ENCODE assay signal across 11 mouse cellular contexts in genomic region chr7:84329174-84329583, GRCm38 (mm10).
A peak's percentile ranks its signal among the peaks of the same experiment; 100 is the strongest.
DNase-seq lines count a peak whose midpoint lies in the region; ATAC-seq and TF ChIP-seq lines count a peak whose summit lies in the region.
"Had no signal": no experiment of that assay in that cellular context is flagged by ENCODE, and none has a peak within 500 bp of the region (broad histone marks: within the 10 kb centered on the region; RNA-seq: fewer than 3 reads in every experiment).

No protein-coding gene starts in this region.

- peak overlapping the region; percentile 17; the same call in 1 of the 2 replicates for H3K9ac ChIP-seq in heart, embryonic 13.5 days
- H3K9ac ChIP-seq in lung, embryonic 14.5 days: no peak overlapping the region
- no peak overlapping the region for H3K9ac ChIP-seq in embryonic facial prominence, embryonic 11.5 days (replicated peaks; ENCODE audit: low read length)

- H3K9me3 ChIP-seq in heart, embryonic 13.5 days: no peaks in the 10 kb centered on the region
- H3K9me3 ChIP-seq in lung, embryonic 14.5 days (ENCODE audit: low read depth, low read length): no peaks in the 10 kb centered on the region
- no peaks in the 10 kb centered on the region for H3K9me3 ChIP-seq in embryonic facial prominence, embryonic 11.5 days (replicated peaks; ENCODE audit: control insufficient read depth, low read length)

- no peaks in the 10 kb centered on the region for H3K36me3 ChIP-seq in heart, embryonic 13.5 days
- H3K36me3 ChIP-seq in lung, embryonic 14.5 days (ENCODE audit: insufficient read depth): no peaks in the 10 kb centered on the region
- H3K36me3 ChIP-seq in embryonic facial prominence, embryonic 11.5 days (replicated peaks; ENCODE audit: control insufficient read depth, insufficient read depth, low read depth, low read length): no peaks in the 10 kb centered on the region; the same call in 1 of the 2 replicates

- no peak for DNase-seq in heart, postnatal 36 days
- DNase-seq in lung, embryonic 14.5 days: peak; percentile 80
- DNase-seq in lung, postnatal 25 days (ENCODE audit: low spot score): no peak
- peak; percentile 20 for DNase-seq in embryonic facial prominence, embryonic 11.5 days (ENCODE audit: low spot score)
- peak; percentile 42 for DNase-seq in lung, postnatal 36 days
- no peak for DNase-seq in spleen, postnatal 36 days (ENCODE audit: low spot score in 2 of 2)
- DNase-seq in urinary bladder, postnatal 36 days (ENCODE audit: low spot score in 2 of 2): no peak
- DNase-seq: right cerebral cortex, postnatal 14 days; thymus, adult 18-20 months had no signal

- no peak for ATAC-seq in heart, embryonic 13.5 days (ENCODE audit: extremely low read depth, insufficient number of reproducible peaks, low FRiP score, low TSS enrichment)
- ATAC-seq in lung, embryonic 14.5 days (ENCODE audit: insufficient read depth): peak; percentile 81
- ATAC-seq in embryonic facial prominence, embryonic 11.5 days (replicated peaks; ENCODE audit: insufficient number of reproducible peaks, low FRiP score, low TSS enrichment, low read depth): no peak

- TF ChIP-seq CTCF in lung, embryonic 14.5 days (IDR thresholded peaks at IDR 0.05; ENCODE audit: low read depth): no peak

- H3K4me2 ChIP-seq in heart, embryonic 13.5 days: peak overlapping the region; percentile 8; the same call in 1 of the 2 replicates
- H3K4me2 ChIP-seq in lung, embryonic 14.5 days: no peak overlapping the region
- no peak overlapping the region for H3K4me2 ChIP-seq in embryonic facial prominence, embryonic 11.5 days (ENCODE audit: low read depth, low read length)

- peaks cover 62% of the 10 kb centered on the region for H3K4me1 ChIP-seq in heart, embryonic 13.5 days
- H3K4me1 ChIP-seq in lung, embryonic 14.5 days (ENCODE audit: insufficient read depth): peaks cover 14% of the 10 kb centered on the region
- H3K4me1 ChIP-seq in embryonic facial prominence, embryonic 11.5 days (ENCODE audit: control insufficient read depth, insufficient read depth, low read length): no peaks in the 10 kb centered on the region

- intact Hi-C loops in heart, postnatal 36 days (cut with DNase I): no loop called here

- H3K27ac ChIP-seq in heart, embryonic 13.5 days (replicated peaks): peak overlapping the region; percentile 78
- peak overlapping the region; percentile 54; the same call in 1 of the 2 replicates for H3K27ac ChIP-seq in lung, embryonic 14.5 days (ENCODE audit: low read depth)
- H3K27ac ChIP-seq in embryonic facial prominence, embryonic 11.5 days (replicated peaks; ENCODE audit: low read depth, low read length): peak overlapping the region; percentile 23

- WGBS in heart, embryonic 13.5 days: 6% methylated on average over 1 of the region's 1 CpGs
- WGBS in lung, embryonic 14.5 days: 13% methylated on average over 1 of the region's 1 CpGs
- 36% methylated on average over 1 of the region's 1 CpGs for whole genome bisulfite sequencing in embryonic facial prominence, embryonic 11.5 days

- H3K4me3 ChIP-seq in heart, embryonic 13.5 days: no peak overlapping the region
- H3K4me3 ChIP-seq in lung, embryonic 14.5 days (ENCODE audit: low read depth, low read length): no peak overlapping the region
- H3K4me3 ChIP-seq in embryonic facial prominence, embryonic 11.5 days (ENCODE audit: low read depth, low read length): no peak overlapping the region
- H3K4me3 ChIP-seq: erythroblast, embryonic 14.5 days had no signal

- H3K27me3 ChIP-seq in heart, embryonic 13.5 days (replicated peaks): no peaks in the 10 kb centered on the region
- H3K27me3 ChIP-seq in lung, embryonic 14.5 days (ENCODE audit: insufficient read depth, low read length): no peaks in the 10 kb centered on the region
- no peaks in the 10 kb centered on the region for H3K27me3 ChIP-seq in embryonic facial prominence, embryonic 11.5 days (ENCODE audit: control insufficient read depth, insufficient read depth, low read length)

Comparison
In these comparisons a context has a peak if more than half of its experiments do, and no peak if none do; other contexts are left out.
1. DNase-seq: peak in lung, embryonic 14.5 days (single experiment), embryonic facial prominence, embryonic 11.5 days (single experiment) and lung, postnatal 36 days (single experiment); none in heart, postnatal 36 days (0 of 2), lung, postnatal 25 days (single experiment), spleen, postnatal 36 days (0 of 2) and urinary bladder, postnatal 36 days (0 of 2).
2. H3K27ac ChIP-seq: peak in every context shown above with its lines; median percentile 78 in heart, embryonic 13.5 days; 54 in lung, embryonic 14.5 days; 23 in embryonic facial prominence, embryonic 11.5 days.